Mouse (Mus musculus): Measurements from ENCODE around the gene Lhfpl4. TPM values are rescaled to one million over a fixed set of nuclear protein-coding genes. Genes with fewer than 3 reads are reported as not detected.
A peak's percentile ranks its signal among the peaks of the same experiment; 100 is the strongest.

Lhfpl4 gene
- 3.8 and 6.6 TPM in 2 replicates for polyA plus RNA-seq (2016; fragmentation: Nextera tagmentation; extraction: Ambion mirVana)

DNA sequence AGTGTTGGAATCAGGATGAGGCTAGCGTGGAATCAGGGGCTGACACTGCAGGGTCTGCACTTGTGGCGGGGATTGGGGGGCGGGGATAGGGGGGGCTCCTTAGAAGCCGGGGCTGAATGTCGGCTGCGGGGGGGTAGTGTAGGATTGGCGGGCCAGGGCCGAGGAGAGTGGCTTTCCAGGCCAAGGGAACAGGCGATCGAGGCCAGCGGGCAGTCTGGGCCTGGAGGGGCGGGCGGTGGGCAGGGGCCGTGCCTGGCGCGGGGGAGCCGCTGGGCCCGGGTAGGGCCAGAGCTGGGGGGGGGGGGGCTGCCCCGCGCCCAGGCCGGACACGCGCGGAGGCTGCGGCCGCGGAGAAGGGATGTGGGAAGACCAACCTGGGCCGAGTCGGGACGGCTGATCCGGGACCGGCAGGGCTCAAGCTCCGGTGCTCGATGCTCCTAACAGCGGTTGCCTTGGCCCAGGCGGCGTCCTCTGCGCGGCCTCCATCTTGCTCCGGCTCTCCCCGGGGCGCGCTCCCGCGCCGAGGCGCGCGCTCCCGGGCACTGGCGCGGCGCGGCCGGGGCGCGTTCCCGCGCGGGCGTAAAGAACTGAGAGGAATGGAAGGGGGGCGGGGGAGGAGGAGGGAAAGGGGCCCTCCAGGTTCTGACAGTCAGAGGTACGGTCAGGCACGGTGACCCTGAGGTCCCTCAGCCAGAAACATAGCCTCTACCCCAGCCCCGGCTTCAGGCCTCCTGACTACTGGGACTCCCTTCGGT lies at the start of gene Lhfpl4:
Lhfpl4 (minus strand) TSS at position 544 of the 755 bp plus-strand sequence.
- 0 out of 2 replicates have a peak, but pooled peaks have one; percentile 10 for ATAC-seq (ENCODE audit: insufficient number of reproducible peaks, insufficient read depth, low FRiP score, low TSS enrichment)
- Histone ChIP-seq H3K9me3 (no peaks in the 10 kb centered on the region), H3K27ac (no peak within 1 kb of the TSS), H3K4me1 (peaks cover 11% of the 10 kb centered on the region), H3K4me2 (replicated peaks) (peak within 1 kb of the TSS; percentile 83), H3K27me3 (peaks cover 43% of the 10 kb centered on the region), H3K36me3 (no peaks in the 10 kb centered on the region), H3K9ac (peak within 1 kb of the TSS; percentile 54), H3K4me3 (peak within 1 kb of the TSS; percentile 50)
- WGBS: under 1% methylated on average over 62 of the region's 66 CpGs

DNA sequence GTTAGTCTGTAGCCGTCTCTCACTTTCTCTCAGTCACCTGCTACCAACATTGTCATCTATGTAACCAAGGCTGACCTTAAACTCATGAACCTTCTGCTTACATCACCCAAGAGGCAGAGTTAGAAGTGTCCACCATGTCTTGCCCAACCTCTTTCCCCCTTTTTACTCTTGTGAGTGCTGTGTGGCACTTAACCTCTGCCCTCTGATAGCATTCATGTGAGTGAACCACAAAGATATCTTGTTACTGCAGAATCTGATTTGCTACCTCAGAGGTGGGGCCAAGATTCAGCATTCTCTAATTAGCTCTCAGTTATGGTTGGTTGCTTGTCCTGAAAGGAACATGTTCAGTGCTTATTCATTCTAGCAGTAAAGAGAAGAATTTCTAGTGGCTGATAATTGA lies 47.6 kb upstream of the Lhfpl4 start:
- Histone ChIP-seq H3K4me2 (replicated peaks) (no peak overlapping the region), H3K4me1 (peaks cover 12% of the 10 kb centered on the region), H3K9me3 (no peaks in the 10 kb centered on the region), H3K27ac (no peak overlapping the region), H3K27me3 (no peaks in the 10 kb centered on the region), H3K4me3 (no peak overlapping the region), H3K9ac (no peak overlapping the region), H3K36me3 (peaks cover 39% of the 10 kb centered on the region)
- 90% methylated on average over 1 of the region's 1 CpGs for WGBS
- no peak for ATAC-seq (ENCODE audit: insufficient number of reproducible peaks, insufficient read depth, low FRiP score, low TSS enrichment)

DNA sequence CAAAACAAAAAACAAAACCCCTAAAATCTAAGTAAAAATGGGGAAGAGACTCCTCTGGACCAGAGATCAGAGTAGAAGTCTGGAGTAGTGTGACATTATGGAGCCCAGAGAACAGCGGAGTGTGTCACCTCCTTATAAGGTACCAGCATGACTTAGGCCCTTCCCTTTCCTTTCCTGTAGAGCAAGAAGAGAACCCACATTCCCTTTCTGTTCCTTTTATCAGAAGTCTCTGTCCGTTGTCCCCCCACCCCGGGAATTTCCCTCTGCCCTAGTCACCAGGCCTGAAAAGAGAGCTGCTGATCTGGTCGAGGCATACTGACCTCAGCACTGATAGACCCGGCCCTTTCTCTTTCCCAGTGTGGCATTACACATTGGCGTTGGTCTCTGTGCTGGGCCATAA lies 43.3 kb upstream of the Lhfpl4 start:
- ATAC-seq (ENCODE audit: insufficient number of reproducible peaks, insufficient read depth, low FRiP score, low TSS enrichment): no peak
- no peak overlapping the region for H3K27ac ChIP-seq
- H3K27me3 ChIP-seq: no peaks in the 10 kb centered on the region
- 50% methylated on average over 6 of the region's 6 CpGs for WGBS
- H3K9ac ChIP-seq: peak overlapping the region; percentile 87
- peak overlapping the region; percentile 99 for H3K4me3 ChIP-seq
- H3K36me3 ChIP-seq: peaks cover 25% of the 10 kb centered on the region
- peaks cover 14% of the 10 kb centered on the region for H3K4me1 ChIP-seq
- H3K4me2 ChIP-seq (replicated peaks): peak overlapping the region; percentile 92
- H3K9me3 ChIP-seq: no peaks in the 10 kb centered on the region

DNA sequence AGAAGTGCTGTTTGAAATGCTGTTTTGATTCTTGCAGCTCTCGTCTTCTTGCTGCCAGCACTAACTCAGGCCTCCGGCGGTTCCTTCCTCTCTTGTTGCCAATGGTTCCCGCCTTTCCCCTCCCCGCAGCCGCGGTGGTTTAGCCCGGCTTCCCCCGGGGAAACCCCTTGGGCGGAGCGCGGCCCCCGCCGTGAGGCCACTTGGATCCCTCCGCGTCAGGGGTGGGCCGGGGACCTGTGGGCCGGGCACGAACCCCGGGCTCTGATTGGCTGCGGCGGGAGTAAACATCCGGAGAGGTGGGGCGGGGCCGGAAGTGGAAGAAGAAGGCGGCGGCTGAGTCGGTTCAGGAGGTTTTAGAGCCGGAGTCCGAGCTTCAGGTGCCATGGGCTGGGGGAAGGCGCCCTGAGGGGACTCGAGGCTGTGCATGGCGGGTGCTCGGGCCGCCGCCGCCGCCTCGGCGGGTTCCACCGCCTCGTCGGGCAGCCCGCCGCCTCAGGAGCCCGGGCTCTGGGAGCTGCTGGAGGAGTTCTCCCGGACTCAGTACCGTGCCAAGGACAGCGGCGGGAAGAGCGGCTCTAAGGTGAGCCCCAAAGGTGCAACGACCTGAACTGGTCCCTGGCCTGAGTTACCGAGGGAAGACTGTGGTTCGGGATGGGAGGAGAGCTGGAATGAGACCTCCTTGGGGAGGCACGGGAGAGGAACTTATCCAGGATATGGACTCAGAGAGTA lies 42.5 kb upstream of the Lhfpl4 start, which contains the start of gene Mtmr14:
Mtmr14 (plus strand) TSS at position 302 of the 729 bp plus-strand sequence.
- H3K27me3 ChIP-seq: no peaks in the 10 kb centered on the region
- peak within 1 kb of the TSS; percentile 55; the same call in 1 of the 2 replicates for H3K27ac ChIP-seq
- peak; percentile 96 for ATAC-seq (ENCODE audit: insufficient number of reproducible peaks, insufficient read depth, low FRiP score, low TSS enrichment)
- peak within 1 kb of the TSS; percentile 87 for H3K9ac ChIP-seq
- peaks cover 14% of the 10 kb centered on the region for H3K4me1 ChIP-seq
- H3K9me3 ChIP-seq: no peaks in the 10 kb centered on the region
- WGBS: 1% methylated on average over 55 of the region's 55 CpGs
- peak within 1 kb of the TSS; percentile 99 for H3K4me3 ChIP-seq
- peaks cover 18% of the 10 kb centered on the region for H3K36me3 ChIP-seq
- H3K4me2 ChIP-seq (replicated peaks): peak within 1 kb of the TSS; percentile 92

DNA sequence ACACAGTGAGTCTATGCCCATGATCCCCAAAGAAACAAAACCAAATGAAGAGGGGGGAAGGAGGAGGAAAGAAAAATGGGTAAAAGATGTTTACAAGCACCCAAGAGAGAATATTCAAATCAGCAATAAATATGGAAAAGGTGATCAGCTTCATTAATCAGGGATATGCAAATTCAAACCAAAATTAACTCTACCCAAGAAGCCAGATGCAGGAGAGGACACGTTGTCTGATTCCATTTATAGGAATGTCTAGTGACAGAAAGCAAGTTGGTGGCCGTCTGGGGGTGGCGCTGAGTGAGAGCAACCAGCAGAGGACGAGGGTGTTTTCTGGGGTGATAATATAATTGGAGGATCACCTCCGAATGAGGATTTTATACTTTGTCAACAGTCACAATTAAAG lies 40.0 kb upstream of the Lhfpl4 start:
- no peak overlapping the region for H3K4me3 ChIP-seq

DNA sequence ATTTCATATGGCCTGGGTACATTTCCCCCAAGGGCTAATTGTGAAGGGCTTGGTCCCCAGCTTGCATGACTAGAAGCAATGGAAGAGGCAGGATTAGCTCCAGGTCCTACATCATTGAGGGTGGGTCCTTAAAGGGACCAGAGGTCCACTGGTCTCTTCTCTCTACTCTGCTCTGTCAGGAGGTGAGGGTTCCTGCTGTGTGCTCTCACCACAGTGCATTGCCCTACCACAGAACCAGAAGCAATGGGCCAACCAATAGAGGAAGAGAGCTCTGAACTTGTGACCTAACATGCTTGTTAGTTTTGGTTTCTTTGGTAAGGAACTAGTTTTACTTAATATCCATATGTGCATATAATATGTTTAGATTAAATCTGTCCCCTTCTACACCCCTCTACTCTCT lies 31.5 kb upstream of the Lhfpl4 start:
- Histone ChIP-seq H3K4me2 (replicated peaks) (no peak overlapping the region), H3K9me3 (no peaks in the 10 kb centered on the region; the same call in 1 of the 2 replicates), H3K36me3 (no peaks in the 10 kb centered on the region), H3K27ac (no peak overlapping the region), H3K9ac (no peak overlapping the region), H3K4me1 (no peaks in the 10 kb centered on the region), H3K27me3 (no peaks in the 10 kb centered on the region), H3K4me3 (no peak overlapping the region)
- ATAC-seq (ENCODE audit: insufficient number of reproducible peaks, insufficient read depth, low FRiP score, low TSS enrichment): no peak

More for the DNA sequence above, 40.0 kb upstream of the Lhfpl4 start:
- H3K4me1 ChIP-seq: peaks cover 14% of the 10 kb centered on the region
- 72% methylated on average over 5 of the region's 5 CpGs for WGBS
- H3K9ac ChIP-seq: no peak overlapping the region
- no peak overlapping the region for H3K4me2 ChIP-seq (replicated peaks)
- H3K36me3 ChIP-seq: peaks cover 5% of the 10 kb centered on the region; the same call in 1 of the 2 replicates
- H3K9me3 ChIP-seq: no peaks in the 10 kb centered on the region; the same call in 1 of the 2 replicates
- no peak for ATAC-seq (ENCODE audit: insufficient number of reproducible peaks, insufficient read depth, low FRiP score, low TSS enrichment)
- H3K27ac ChIP-seq: no peak overlapping the region
- no peaks in the 10 kb centered on the region for H3K27me3 ChIP-seq

DNA sequence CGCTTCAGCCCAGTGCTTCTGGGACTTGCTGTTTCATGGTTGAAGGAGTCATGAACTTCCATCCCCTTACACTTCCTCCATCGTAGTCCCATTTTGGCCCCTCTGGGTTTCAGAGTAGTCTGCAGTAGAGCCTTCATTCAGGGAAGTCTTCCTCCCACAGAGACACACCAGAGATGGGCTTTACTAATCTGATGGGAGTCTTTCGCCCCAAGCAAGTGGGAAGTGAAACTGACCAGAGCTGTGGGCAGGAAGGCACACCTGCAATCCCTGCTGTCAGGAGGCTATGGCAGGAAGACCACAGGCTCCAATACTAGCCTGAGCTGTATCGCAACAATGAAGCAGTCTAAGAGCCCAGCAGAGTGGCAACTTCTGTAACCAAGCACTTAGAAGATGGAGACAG lies 30.6 kb upstream of the Lhfpl4 start:
- no peak overlapping the region for H3K4me2 ChIP-seq (replicated peaks)
- H3K4me1 ChIP-seq: no peaks in the 10 kb centered on the region
- no peak for ATAC-seq (ENCODE audit: insufficient number of reproducible peaks, insufficient read depth, low FRiP score, low TSS enrichment)
- H3K27me3 ChIP-seq: no peaks in the 10 kb centered on the region
- H3K4me3 ChIP-seq: no peak overlapping the region
- no peak overlapping the region for H3K27ac ChIP-seq
- H3K9me3 ChIP-seq: no peaks in the 10 kb centered on the region
- no peak overlapping the region for H3K9ac ChIP-seq
- H3K36me3 ChIP-seq: no peaks in the 10 kb centered on the region
- 82% methylated on average over 4 of the region's 4 CpGs for WGBS

DNA sequence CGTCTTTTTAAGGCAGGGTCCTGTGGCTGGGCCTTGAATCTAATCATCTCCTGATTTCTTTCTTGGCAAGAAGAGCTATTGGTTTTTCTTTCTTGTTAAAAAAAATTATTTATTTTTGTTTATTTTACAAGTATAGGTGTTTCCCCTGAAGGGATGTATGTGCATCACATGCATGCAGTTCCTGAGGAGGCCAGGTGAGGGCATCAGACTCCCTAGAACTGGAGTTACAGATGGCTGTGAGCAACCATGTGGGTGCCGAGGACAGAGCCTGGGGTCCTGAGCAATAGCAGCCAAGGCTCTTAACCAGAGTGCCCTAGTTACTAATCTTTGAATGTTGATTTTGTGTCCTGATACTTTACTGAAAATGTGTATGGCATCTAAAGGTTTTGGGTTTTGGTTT lies 21.1 kb upstream of the Lhfpl4 start:
- no peak overlapping the region for H3K4me3 ChIP-seq
- no peak overlapping the region for H3K27ac ChIP-seq
- H3K36me3 ChIP-seq: no peaks in the 10 kb centered on the region
- no peak for ATAC-seq (ENCODE audit: insufficient number of reproducible peaks, insufficient read depth, low FRiP score, low TSS enrichment)
- no peaks in the 10 kb centered on the region for H3K4me1 ChIP-seq
- H3K4me2 ChIP-seq (replicated peaks): no peak overlapping the region
- H3K9me3 ChIP-seq: peaks cover 2% of the 10 kb centered on the region; the same call in 1 of the 2 replicates
- H3K9ac ChIP-seq: no peak overlapping the region
- 74% methylated on average over 2 of the region's 2 CpGs for WGBS
- H3K27me3 ChIP-seq: no peaks in the 10 kb centered on the region

DNA sequence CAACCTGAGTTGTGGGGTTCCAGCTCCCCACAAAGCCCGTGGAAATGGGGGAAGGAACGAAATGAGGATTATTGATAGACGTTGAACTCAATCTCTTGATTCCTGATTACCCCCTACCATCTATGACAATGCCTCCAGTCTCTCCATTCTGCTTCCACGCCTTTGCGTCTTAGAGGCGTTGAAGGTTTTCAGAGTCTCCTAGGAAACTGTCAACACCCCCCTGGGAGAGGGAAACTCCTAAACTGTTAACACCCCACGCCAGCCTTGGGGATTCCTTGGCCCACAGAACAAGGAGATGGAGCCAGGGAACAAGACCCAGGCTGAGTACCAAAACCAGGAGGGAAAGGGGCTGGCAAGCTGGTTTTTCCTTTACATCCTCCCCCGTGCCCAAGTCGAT lies 410 bp upstream of the Lhfpl4 start:
- WGBS: 12% methylated on average over 9 of the region's 9 CpGs
- H3K4me1 ChIP-seq: peaks cover 11% of the 10 kb centered on the region
- ATAC-seq (ENCODE audit: insufficient number of reproducible peaks, insufficient read depth, low FRiP score, low TSS enrichment): no peak
- no peak overlapping the region for H3K27ac ChIP-seq
- no peaks in the 10 kb centered on the region for H3K36me3 ChIP-seq
- H3K9me3 ChIP-seq: no peaks in the 10 kb centered on the region
- H3K9ac ChIP-seq: no peak overlapping the region
- peak overlapping the region; percentile 50 for H3K4me3 ChIP-seq
- H3K27me3 ChIP-seq: peaks cover 43% of the 10 kb centered on the region
- peak overlapping the region; percentile 83 for H3K4me2 ChIP-seq (replicated peaks)

DNA sequence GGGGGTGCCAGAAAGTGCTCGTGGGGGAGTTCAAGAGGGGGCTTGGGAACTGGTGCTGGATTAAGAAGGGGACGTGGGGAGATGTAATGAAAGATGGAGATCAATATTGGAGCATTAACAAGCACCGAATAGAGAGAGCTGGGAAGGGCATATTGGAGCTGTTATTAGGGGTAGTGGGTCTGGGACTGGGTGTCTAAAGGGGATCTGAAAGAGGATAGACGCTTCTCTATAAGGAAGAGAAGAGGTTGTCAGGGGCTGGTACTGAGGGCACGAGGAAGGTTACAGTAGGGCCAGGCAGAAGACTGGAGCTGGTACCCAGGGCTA lies 705 bp downstream of the Lhfpl4 start:
- Histone ChIP-seq H3K4me2 (replicated peaks) (peak overlapping the region; percentile 83), H3K4me1 (peaks cover 11% of the 10 kb centered on the region), H3K27me3 (peaks cover 43% of the 10 kb centered on the region), H3K9ac (no peak overlapping the region), H3K36me3 (no peaks in the 10 kb centered on the region), H3K4me3 (peak overlapping the region; percentile 50), H3K9me3 (no peaks in the 10 kb centered on the region), H3K27ac (no peak overlapping the region)
- under 1% methylated on average over 5 of the region's 5 CpGs for WGBS
- ATAC-seq (ENCODE audit: insufficient number of reproducible peaks, insufficient read depth, low FRiP score, low TSS enrichment): no peak

DNA sequence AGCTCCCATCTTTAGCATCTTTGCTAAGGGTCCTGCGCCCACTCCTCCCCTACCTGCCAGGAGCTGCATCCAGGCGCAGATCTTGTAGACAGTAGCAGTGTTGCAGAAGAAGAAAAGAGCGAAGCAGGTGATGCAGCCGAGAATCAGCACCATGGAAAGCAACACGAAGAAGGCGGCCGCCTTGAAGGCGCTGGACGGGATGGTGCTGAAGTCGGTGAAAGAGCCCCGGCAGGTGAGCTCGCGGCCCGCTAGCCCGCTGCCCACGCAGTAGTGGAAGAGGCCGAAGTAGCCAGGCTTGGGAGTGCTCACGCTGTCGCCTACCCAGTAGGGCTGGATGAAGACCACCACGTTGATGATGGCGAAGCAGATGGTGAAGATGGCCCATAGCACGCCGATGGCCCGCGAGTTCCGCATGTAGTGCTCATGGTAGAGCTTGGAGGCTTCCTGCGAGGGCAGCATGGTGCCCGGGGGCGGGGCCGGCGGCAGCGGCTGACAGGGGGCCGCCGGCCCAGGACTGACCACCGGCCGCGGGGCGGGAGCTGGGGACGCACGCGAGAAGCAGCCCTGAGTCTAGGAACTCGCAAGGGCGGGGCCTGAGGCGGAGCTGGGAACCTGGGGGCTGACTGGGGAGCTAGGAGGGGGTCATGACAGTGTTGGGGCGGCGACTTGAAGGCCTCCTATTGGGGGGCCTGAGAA lies 1.3 kb downstream of the Lhfpl4 start:
- Histone ChIP-seq H3K36me3 (no peaks in the 10 kb centered on the region), H3K27ac (no peak overlapping the region), H3K4me3 (peak overlapping the region; percentile 25), H3K4me1 (peaks cover 11% of the 10 kb centered on the region), H3K4me2 (replicated peaks) (peak overlapping the region; percentile 83), H3K27me3 (peaks cover 43% of the 10 kb centered on the region), H3K9me3 (no peaks in the 10 kb centered on the region), H3K9ac (no peak overlapping the region)
- 3% methylated on average over 46 of the region's 46 CpGs for WGBS
- no peak for ATAC-seq (ENCODE audit: insufficient number of reproducible peaks, insufficient read depth, low FRiP score, low TSS enrichment)

All from embryonic facial prominence, embryonic 12.5 days (tissue).